Mouse (Mus musculus): ENCODE measurements around the gene Nabp1.

Gene Nabp1

GRCm38 (mm10) chr1:51478262-51479026, at the start of gene Nabp1:
Gene Nabp1, minus strand, starts transcription at chr1:51478425.
- peak; percentile 98 for DNase-seq (ENCODE audit: low read depth, low spot score)

GRCm38 (mm10) chr1:51525563-51526265, 47.5 kb upstream of the Nabp1 start:
- DNase-seq (ENCODE audit: low read depth, low spot score), result no peak

DNA sequence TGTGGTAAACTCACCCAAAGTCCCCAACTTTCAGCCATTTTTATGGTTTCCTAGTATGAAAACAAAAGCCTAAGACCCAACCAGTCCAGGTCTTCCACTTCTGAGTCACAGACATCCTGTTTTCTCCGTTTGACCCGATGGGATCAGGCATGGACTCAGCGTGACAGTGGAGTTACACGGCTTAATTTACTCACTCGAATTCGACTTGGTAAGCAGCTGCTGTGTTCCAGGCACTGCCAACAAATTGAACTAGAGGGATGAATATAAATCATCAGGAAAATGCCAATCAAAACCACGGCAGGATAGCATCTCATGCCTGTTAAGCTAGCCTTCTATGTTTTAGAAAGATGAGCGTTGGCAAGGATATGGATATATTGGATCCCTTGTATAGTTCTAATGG, 43.4 kb upstream of the Nabp1 start:
- DNase-seq (ENCODE audit: low read depth, low spot score), result no peak

DNA sequence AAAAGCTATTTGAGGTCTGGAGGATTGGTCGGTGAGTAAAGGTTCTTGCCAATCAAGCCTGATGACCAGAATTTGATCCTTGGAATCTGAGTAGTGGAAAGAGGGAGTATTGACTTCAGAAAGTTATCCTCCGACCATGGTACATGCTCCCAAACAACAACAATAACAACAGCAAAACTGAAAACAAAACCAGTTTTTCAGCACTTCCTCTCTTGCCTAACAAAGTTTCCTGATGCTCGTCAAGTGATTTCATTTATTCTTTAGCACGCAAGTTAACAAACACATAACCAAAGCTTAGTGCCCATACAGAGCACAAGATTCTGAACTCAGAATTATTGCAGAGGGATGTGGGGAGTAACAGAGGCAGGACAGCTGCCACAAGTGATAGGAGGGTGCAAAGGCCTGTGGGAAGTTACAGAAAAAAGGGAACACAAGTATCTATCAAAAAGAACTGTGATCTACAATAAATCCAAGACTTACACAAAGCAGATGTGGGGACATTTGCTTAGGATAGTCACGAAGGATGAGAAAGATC, 42.1 kb upstream of the Nabp1 start:
- no peak for DNase-seq (ENCODE audit: low read depth, low spot score)

DNA sequence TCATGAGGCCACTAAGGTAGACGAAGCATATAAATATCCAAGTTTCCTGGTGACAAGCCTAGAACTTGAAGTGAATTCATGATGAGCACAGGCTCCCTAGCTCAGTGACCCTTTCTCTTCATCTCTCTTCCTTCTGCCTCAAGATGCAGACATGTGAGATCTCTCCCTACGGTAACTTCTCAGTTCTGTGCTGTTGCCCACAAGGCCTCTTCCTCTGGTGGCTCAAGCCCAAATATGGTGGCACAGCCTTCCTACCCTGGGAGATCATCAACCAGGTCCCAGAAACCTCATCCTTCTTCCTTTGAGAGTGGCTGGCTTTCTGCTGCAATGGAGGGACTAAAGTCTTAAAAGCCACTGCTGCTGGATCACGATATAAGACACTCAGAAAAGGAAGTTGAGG, 40.9 kb upstream of the Nabp1 start:
- no peak for DNase-seq (ENCODE audit: low read depth, low spot score)

DNA sequence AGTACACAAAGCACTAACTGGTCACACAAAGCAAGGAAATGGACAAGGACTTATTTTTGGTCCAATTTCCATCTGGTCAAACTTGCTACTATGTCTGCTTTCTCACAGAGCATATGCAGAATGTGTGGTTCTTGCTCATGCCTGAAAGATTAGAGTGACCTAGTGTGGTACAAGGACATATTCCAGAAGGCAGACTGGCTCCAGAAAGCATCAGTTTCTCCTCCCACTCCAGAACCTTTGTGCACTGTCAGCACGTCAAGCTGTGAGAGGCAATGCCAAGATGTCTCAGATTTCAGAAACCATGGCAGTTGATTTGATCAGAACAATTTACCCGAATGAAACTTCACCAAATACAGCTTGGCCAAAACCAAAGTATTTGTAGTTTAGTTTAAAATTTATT, 37.4 kb upstream of the Nabp1 start:
- no peak for DNase-seq (ENCODE audit: low read depth, low spot score)

- DNase-seq (ENCODE audit: low read depth, low spot score), result no peak
Measured at GRCm38 (mm10) chr1:51515041-51515440, 36.8 kb upstream of the Nabp1 start.

GRCm38 (mm10) chr1:51514379-51514778, 36.2 kb upstream of the Nabp1 start:
- DNase-seq (ENCODE audit: low read depth, low spot score), result no peak

- DNase-seq (ENCODE audit: low read depth, low spot score), result no peak
Measured at GRCm38 (mm10) chr1:51513059-51513713, 35.0 kb upstream of the Nabp1 start.

- no peak for DNase-seq (ENCODE audit: low read depth, low spot score)
Measured at GRCm38 (mm10) chr1:51512326-51512725, 34.1 kb upstream of the Nabp1 start.

- no peak for DNase-seq (ENCODE audit: low read depth, low spot score)
Measured at GRCm38 (mm10) chr1:51509776-51510175, 31.6 kb upstream of the Nabp1 start.

- no peak for DNase-seq (ENCODE audit: low read depth, low spot score)
Measured at GRCm38 (mm10) chr1:51509083-51509482, 30.9 kb upstream of the Nabp1 start.

DNA sequence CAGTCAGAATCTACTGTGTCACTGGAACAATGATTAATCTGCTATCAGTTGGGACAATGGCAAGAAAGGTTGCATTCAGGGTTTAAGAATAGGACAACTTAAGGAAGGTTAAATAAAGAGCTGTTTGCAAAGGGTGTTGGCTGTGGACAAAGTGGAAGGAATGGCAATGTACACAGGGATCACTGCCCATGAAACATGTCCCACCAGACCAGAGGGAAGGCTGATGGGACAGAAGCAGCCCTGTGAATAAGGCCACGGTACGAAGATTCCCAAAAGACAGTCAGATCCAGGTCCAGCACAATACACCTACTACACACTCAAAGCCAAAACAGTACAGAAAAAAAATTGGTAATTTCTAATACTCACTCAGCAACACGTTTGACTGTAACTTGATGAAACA, 30.3 kb upstream of the Nabp1 start:
- DNase-seq (ENCODE audit: low read depth, low spot score), result no peak

DNA sequence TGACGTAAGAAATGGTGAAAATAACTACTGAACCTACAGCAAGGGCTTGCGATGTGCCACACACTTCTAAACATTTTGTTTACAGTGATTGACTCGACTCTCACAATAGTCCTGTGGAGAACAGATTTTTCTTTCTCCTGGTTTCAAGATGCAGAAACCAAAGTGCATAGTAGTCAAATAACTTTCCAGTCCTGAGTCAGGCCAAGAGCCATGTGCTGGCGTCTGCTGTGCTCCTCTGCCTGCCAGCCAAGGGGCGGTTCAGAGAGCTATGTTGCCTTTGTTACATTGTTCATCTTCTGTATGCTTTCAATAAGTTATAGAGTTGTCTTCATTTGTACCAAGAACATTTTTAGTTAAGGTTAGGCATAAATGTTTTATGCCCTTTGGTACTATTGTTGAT, 29.2 kb upstream of the Nabp1 start:
- DNase-seq (ENCODE audit: low read depth, low spot score), result no peak

DNA sequence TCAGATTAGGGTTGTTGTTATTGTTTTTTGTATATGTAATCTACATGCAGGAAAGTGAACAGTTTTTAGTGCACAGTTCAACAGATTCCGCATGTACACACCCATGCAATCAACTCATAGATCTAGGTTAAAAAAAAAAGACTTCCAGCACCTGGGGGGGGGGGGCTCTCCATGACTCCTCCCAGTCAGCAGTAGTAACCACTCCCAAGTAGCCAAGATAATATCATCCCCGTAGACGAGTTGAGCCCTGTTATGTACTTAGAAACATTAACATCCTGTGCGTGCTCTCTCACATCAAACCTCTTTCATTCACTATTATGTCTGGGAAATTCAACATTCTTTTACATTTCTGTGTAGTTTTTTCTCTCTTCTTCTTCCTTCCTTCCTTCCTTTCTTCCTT, 28.0 kb upstream of the Nabp1 start:
- DNase-seq (ENCODE audit: low read depth, low spot score), result no peak

GRCm38 (mm10) chr1:51505632-51506031, 27.4 kb upstream of the Nabp1 start:
- no peak for DNase-seq (ENCODE audit: low read depth, low spot score)

DNA sequence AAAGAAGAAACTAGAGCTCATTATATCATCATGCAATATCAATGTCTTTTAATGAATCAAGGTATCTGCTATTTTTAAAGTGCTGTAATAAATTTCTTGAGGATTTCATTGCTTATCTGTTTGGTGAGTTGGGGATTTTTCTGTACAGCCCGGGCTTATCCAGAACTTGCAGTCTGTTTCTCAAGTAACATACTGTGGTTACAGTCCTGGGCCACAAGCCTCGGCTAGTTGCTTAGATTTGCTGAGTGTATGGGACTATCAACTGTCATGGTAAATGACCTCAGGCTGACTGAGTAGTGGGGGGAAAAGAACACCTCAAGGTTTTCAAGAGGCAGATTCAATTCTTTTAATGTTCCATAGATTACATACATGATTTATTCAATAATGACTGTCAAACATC, 24.8 kb upstream of the Nabp1 start:
- DNase-seq (ENCODE audit: low read depth, low spot score), result no peak

- no peak for DNase-seq (ENCODE audit: low read depth, low spot score)
Measured at GRCm38 (mm10) chr1:51502353-51502752, 24.1 kb upstream of the Nabp1 start.

DNA sequence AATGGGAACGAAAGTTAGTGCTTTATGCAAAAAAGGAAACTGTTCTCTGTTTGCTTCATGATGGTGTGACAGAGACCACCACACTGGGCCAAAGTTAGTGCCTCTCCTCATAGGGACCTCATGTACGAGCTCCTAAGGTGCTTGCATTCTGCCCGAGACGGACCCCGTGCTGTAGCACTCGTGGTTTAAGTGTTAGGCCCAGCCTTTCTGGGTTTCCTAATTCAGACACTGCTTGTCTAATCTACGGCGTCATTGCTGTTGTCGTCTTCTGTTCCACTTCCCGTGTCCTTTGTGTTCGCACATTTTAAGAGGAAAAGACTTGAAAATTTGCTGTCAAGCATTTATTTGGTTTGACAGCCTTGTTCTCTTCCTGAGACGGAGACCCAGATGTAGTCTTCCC, 23.0 kb upstream of the Nabp1 start:
- DNase-seq (ENCODE audit: low read depth, low spot score), result no peak

DNA sequence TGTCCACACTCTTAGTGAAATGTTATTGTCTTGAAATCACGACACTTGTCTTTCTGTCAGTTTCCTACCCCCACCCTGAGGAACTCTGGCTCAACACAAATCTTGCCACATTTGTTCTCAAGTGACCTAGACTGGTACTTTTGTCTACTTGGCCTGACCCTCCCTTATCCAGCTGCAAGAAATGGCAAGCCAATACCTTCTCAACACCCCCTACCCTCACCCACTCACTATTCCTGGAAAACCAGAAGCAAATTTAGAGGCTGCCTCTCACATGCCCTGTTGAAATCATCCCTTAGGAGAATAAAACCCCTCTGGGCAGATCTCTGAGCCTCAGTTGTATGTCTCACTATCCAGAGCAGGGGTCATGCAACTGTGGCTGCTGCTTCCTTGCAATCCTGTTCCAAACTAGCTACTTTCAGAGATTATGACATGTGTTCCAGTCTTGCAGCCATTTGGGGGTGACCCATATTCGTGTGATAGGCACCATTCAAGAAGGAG, 20.4 kb upstream of the Nabp1 start:
- DNase-seq (ENCODE audit: low read depth, low spot score), result no peak

DNA sequence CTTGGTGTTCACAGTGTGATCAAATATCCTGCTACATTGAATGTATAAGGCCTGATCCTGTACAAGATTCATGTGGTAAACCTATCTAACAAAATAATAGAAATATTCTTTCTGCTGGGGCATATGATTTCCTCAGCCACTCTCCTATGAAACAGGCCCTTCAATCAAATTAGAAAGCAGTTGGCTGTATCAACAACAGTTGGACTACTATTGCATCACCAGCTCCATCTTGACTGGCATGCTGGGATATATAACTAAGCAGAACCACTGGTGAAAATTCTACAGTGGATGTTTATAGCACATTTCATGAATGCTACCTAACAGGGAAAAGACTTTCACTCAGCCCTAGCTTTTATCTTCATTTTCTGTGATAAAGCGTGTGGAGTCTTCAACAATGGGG, 17.9 kb upstream of the Nabp1 start:
- DNase-seq (ENCODE audit: low read depth, low spot score), result no peak

GRCm38 (mm10) chr1:51493592-51494307, 15.5 kb upstream of the Nabp1 start:
- DNase-seq (ENCODE audit: low read depth, low spot score), result no peak
